Mouse (Mus musculus) limb, embryonic 14.5 days (tissue): ENCODE data around the gene Larp4b. TPM values are rescaled to one million over a fixed set of nuclear protein-coding genes. Genes with fewer than 3 reads are reported as not detected.

Experiments used
- ATAC-seq: fragments of 200-750 bp; cut with Nextera tagmentation; 2 replicates; pipeline ENCODE4 v1.8.0; 2017; ENCODE audit warnings: low read depth, moderate number of reproducible peaks, moderate TSS enrichment; ENCODE audit not compliant: low FRiP score
- DNase-seq: peaks from one replicate; pipeline ENCODE4 v3.0.0-alpha.2; 2015; ENCODE audit warnings: low spot score
- H3K27ac ChIP-seq: fragments of 300-500 bp; sonication (generic); replicated peaks from 2 replicates; pipeline ENCODE4 v1.5.1; 2014; ENCODE audit warnings: low read depth, mild to moderate bottlenecking, low read length, moderate library complexity, mixed read lengths
- H3K27me3 ChIP-seq: fragments of 300-500 bp; sonication (generic); 2 replicates; pipeline ENCODE4 v1.6.1; 2014; ENCODE audit warnings: low read length, mixed read lengths; ENCODE audit not compliant: control insufficient read depth, insufficient read depth
- H3K36me3 ChIP-seq: fragments of 300-500 bp; sonication (generic); 2 replicates; pipeline ENCODE4 v1.6.1; 2014; ENCODE audit warnings: mild to moderate bottlenecking, low read length, moderate library complexity, mixed read lengths; ENCODE audit not compliant: control insufficient read depth, insufficient read depth
- H3K4me1 ChIP-seq: fragments of 300-500 bp; sonication (generic); 2 replicates; pipeline ENCODE4 v1.6.1; 2014; ENCODE audit warnings: antibody characterized with exemption, low read length, mixed read lengths; ENCODE audit not compliant: control insufficient read depth, insufficient read depth
- H3K4me2 ChIP-seq: fragments of 300-500 bp; sonication (generic); replicated peaks from 2 replicates; pipeline ENCODE4 v1.6.1; 2014; ENCODE audit warnings: low read depth, mild to moderate bottlenecking, low read length, moderate library complexity; ENCODE audit not compliant: severe bottlenecking
- H3K4me3 ChIP-seq: fragments of 300-500 bp; sonication (generic); replicated peaks from 2 replicates; pipeline ENCODE4 v1.5.1; 2014; ENCODE audit warnings: low read length
- H3K9ac ChIP-seq: fragments of 300-500 bp; sonication (generic); 2 replicates; pipeline ENCODE4 v1.6.1; 2014; ENCODE audit warnings: mild to moderate bottlenecking, low read depth, low read length, moderate library complexity; ENCODE audit not compliant: severe bottlenecking
- H3K9me3 ChIP-seq: fragments of 300-500 bp; sonication (generic); 2 replicates; pipeline ENCODE4 v1.6.1; 2016; ENCODE audit warnings: low read length; ENCODE audit not compliant: control insufficient read depth
- POLR2A ChIP-seq: fragments of 200-500 bp; IDR thresholded peaks from 2 replicates; pipeline ENCODE4 v1.8.0; 2012; ENCODE audit warnings: inconsistent platforms, mild to moderate bottlenecking, moderate library complexity, borderline replicate concordance; ENCODE audit not compliant: insufficient read depth, insufficient read length; ENCODE audit errors: extremely low read depth
- WGBS: fragments of 180-500 bp; shearing (Covaris S2); extraction: QIAGEN DNeasy Blood & Tissue Kit; methylation state at CpG from one replicate; pipeline ENCODE4 v1.1.7; 2014; 5-methylcytosine and 5-hydroxymethylcytosine counted together
- polyA plus RNA-seq, 2 experiments: library from polyadenylated mRNA; depleted of rRNA in 1 of 2; stranded (reverse) in 1 of 2; unstranded in 1 of 2; fragments of >200 nt; fragmentation: Nextera tagmentation in 1 of 2; extraction: Ambion mirVana in 1 of 2; gene quantifications; 2 replicates each; pipeline versions ENCODE4 v1.2.1 to v1.2.3; 2012 to 2014

Gene Larp4b
- polyA plus RNA-seq, 2 experiments, result 23.9 to 40.0 TPM

DNA sequence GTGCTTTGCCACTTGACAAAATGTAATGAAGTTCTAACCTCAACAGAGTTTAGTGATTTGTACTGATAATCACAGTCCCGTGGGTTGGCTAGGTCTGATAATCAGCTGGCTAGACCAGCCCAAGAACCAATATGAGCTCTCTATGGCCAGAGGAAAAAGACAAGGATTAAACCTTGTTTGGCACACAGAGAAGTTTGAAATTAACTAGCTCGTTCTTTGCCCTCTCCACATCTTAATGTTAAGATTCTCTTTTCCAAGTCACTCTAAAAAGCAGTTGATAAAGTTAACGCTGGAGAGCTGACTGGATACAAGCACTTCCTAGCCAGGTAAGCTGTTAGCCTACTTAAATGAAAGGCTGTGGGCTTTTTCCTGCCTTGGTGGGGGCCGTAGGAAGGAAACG lies 81.5 kb downstream of the Larp4b start:
- ATAC-seq (no peak), DNase-seq (no peak)
- no peak overlapping the region for H3K4me2 ChIP-seq
- TF ChIP-seq POLR2A, result no peak
- H3K9me3 ChIP-seq, result no peaks in the 10 kb centered on the region
- peaks cover 40% of the 10 kb centered on the region for H3K36me3 ChIP-seq
- WGBS, result 93% methylated on average over 5 of the region's 5 CpGs
- no peak overlapping the region for H3K9ac ChIP-seq
- no peak overlapping the region for H3K27ac ChIP-seq
- H3K4me1 ChIP-seq, result no peaks in the 10 kb centered on the region
- H3K27me3 ChIP-seq, result no peaks in the 10 kb centered on the region
- no peak overlapping the region for H3K4me3 ChIP-seq

DNA sequence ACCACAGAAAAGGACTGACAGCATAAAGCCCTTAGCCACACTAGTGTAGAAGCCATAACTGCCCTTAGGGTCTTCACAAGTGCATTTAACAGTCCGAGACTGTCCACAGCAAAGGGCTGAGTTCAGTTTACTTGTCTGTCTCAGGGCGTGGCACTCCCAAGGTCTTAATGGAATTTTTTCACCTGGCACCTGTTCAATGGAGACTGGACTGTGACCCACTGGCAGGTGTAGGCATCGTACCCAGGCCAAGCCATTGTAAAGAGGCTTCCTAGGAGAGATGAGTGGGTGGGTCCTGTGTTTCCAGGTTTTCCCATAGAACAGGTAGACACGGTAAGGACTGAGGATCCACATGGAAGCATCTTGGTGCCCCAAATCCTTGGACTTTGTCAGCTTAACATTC lies 84.6 kb downstream of the Larp4b start:
- 92% methylated on average over 4 of the region's 4 CpGs for WGBS

DNA sequence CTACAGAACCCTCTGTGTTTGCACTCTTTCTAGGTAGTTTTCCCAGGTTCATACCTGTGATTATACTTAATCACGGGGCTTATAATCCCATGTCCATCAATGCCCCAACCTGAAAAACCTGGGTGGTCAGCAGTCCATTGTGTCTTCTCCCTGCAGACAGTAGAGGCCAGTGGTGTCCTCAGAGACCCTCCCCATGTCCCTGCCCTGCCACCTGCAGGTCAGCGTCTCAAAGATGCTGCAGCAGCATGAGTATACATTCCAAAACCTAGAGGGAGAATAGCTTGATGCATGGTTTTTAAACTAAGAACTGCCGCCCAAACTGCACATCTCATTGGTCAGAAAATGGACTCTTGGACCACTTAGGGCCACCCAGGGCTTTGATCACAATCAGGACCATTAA lies 85.0 kb downstream of the Larp4b start:
- TF ChIP-seq POLR2A, result no peak
- Histone ChIP-seq H3K36me3 (peaks cover 16% of the 10 kb centered on the region), H3K27me3 (no peaks in the 10 kb centered on the region), H3K27ac (no peak overlapping the region), H3K9me3 (no peaks in the 10 kb centered on the region), H3K4me3 (no peak overlapping the region), H3K9ac (no peak overlapping the region), H3K4me2 (no peak overlapping the region), H3K4me1 (no peaks in the 10 kb centered on the region)
- 66% methylated on average over 3 of the region's 3 CpGs for WGBS
- ATAC-seq (no peak), DNase-seq (no peak)

More for the DNA sequence above, 84.6 kb downstream of the Larp4b start:
- H3K36me3 ChIP-seq, result peaks cover 20% of the 10 kb centered on the region
- no peaks in the 10 kb centered on the region for H3K27me3 ChIP-seq
- no peaks in the 10 kb centered on the region for H3K9me3 ChIP-seq
- no peak for DNase-seq
- no peak overlapping the region for H3K9ac ChIP-seq
- no peak for ATAC-seq
- no peak for TF ChIP-seq POLR2A
- no peak overlapping the region for H3K4me3 ChIP-seq
- H3K4me2 ChIP-seq, result no peak overlapping the region
- no peaks in the 10 kb centered on the region for H3K4me1 ChIP-seq
- H3K27ac ChIP-seq, result no peak overlapping the region

DNA sequence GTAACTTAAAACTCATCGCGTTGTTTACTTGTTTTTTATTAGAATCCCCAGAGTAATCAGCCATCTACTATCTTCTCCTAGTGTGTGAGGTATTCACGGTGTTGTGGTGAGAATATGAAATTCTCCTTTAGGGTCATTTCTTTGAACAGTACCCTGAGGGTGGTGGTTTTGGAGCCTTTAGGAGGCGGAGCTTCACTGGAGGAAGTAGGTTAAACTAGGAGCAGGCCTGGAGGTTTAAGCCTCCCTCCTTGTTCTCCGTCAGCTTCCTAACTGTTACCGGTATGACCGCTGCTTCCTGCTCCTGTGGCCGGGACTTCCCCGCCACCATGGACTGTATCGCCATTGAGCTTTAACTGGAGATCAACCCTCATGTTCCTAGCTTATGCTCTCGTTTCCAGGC lies 86.5 kb downstream of the Larp4b start:
- Histone ChIP-seq H3K36me3 (peaks cover 4% of the 10 kb centered on the region; the same call in 1 of the 2 replicates), H3K4me3 (no peak overlapping the region), H3K27me3 (no peaks in the 10 kb centered on the region), H3K27ac (no peak overlapping the region), H3K4me1 (no peaks in the 10 kb centered on the region), H3K9ac (no peak overlapping the region; the same call in 1 of the 2 replicates), H3K4me2 (peak overlapping the region; percentile 25; the same call in 1 of the 2 replicates), H3K9me3 (no peaks in the 10 kb centered on the region)
- ATAC-seq, result no peak
- 39% methylated on average over 11 of the region's 11 CpGs for WGBS
- DNase-seq, result no peak
- no peak for TF ChIP-seq POLR2A

DNA sequence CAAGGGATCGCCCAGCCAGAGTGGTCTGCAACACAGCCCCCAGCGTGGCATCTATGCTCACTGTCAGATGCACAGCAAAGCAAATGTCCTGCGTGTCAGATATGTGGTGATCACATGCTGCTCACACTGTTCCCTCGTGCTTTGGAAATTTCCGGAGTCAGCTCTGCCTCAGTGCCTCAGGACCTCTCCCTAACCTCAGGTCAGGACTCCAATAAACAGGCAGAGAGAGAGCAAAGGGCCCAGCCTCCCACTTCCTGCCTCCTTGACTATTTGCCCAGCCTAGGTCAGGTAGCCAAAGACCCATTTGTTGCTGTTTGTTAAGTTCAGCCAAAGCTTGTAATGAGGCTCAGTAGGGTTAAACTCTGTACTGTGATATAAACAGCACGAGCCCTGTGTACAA lies 87.4 kb downstream of the Larp4b start:
- H3K9ac ChIP-seq, result no peak overlapping the region
- H3K9me3 ChIP-seq, result no peaks in the 10 kb centered on the region
- no peak for ATAC-seq
- no peak for DNase-seq
- WGBS, result 73% methylated on average over 6 of the region's 6 CpGs
- H3K27me3 ChIP-seq, result no peaks in the 10 kb centered on the region
- H3K4me3 ChIP-seq, result no peak overlapping the region
- no peaks in the 10 kb centered on the region for H3K36me3 ChIP-seq
- no peak overlapping the region for H3K4me2 ChIP-seq
- H3K27ac ChIP-seq, result no peak overlapping the region
- TF ChIP-seq POLR2A, result no peak
- H3K4me1 ChIP-seq, result no peaks in the 10 kb centered on the region
